Mouse (Mus musculus): ENCODE data around the gene Itga5. TPM values are rescaled to one million over a fixed set of nuclear protein-coding genes. Genes with fewer than 3 reads are reported as not detected.

Itga5 gene
- polyA plus RNA-seq, 1 experiment from 2014 or later, result 30.0 TPM

- TF ChIP-seq CTCF (IDR thresholded peaks at IDR 0.05) (peak; percentile 23; the same call in 1 of the 2 replicates), EP300 (IDR thresholded peaks at IDR 0.05) (no peak)
- peaks cover 14% of the 10 kb centered on the region for H3K27me3 ChIP-seq (replicated peaks; ENCODE audit: insufficient read depth, low read length)
- no peak overlapping the region for H3K4me3 ChIP-seq (ENCODE audit: low read depth, low read length)
- ATAC-seq (no peak), DNase-seq (ENCODE audit: low spot score) (no peak)
- no peak overlapping the region for H3K27ac ChIP-seq (ENCODE audit: low read length)
- peaks cover 10% of the 10 kb centered on the region; the same call in 1 of the 2 replicates for H3K36me3 ChIP-seq (ENCODE audit: insufficient read depth, low read length)
- no peak overlapping the region for H3K9ac ChIP-seq (replicated peaks; ENCODE audit: low read depth)
- H3K4me2 ChIP-seq (replicated peaks; ENCODE audit: low read depth, low read length), result no peak overlapping the region
- H3K9me3 ChIP-seq (ENCODE audit: low read length), result no peaks in the 10 kb centered on the region
- peaks cover 6% of the 10 kb centered on the region; the same call in 1 of the 2 replicates for H3K4me1 ChIP-seq (ENCODE audit: insufficient read depth, low read depth, low read length)
These were observed 23.0 kb downstream of the Itga5 start for GRCm38 (mm10) chr15:103343556-103343955.

- WGBS, result 63% methylated on average over 2 of the region's 3 CpGs
- Histone ChIP-seq H3K4me2 (replicated peaks; ENCODE audit: low read depth, low read length) (no peak overlapping the region), H3K9ac (replicated peaks; ENCODE audit: low read depth) (no peak overlapping the region), H3K4me3 (ENCODE audit: low read depth, low read length) (no peak overlapping the region), H3K36me3 (ENCODE audit: insufficient read depth, low read length) (peaks cover 10% of the 10 kb centered on the region; the same call in 1 of the 2 replicates), H3K4me1 (ENCODE audit: insufficient read depth, low read depth, low read length) (peaks cover 6% of the 10 kb centered on the region; the same call in 1 of the 2 replicates), H3K9me3 (ENCODE audit: low read length) (no peaks in the 10 kb centered on the region), H3K27me3 (replicated peaks; ENCODE audit: insufficient read depth, low read length) (peaks cover 14% of the 10 kb centered on the region), H3K27ac (ENCODE audit: low read length) (no peak overlapping the region)
- ATAC-seq (no peak), DNase-seq (ENCODE audit: low spot score) (no peak)
- no peak for TF ChIP-seq CTCF (IDR thresholded peaks at IDR 0.05)
- TF ChIP-seq EP300 (IDR thresholded peaks at IDR 0.05), result no peak
These were observed 23.6 kb downstream of the Itga5 start for GRCm38 (mm10) chr15:103343008-103343407.

- H3K27me3 ChIP-seq (replicated peaks; ENCODE audit: insufficient read depth, low read length), result peaks cover 16% of the 10 kb centered on the region
- H3K4me3 ChIP-seq (ENCODE audit: low read depth, low read length), result no peak overlapping the region
- H3K9ac ChIP-seq (replicated peaks; ENCODE audit: low read depth), result no peak overlapping the region
- WGBS, result 21% methylated on average over 4 of the region's 4 CpGs
- no peak overlapping the region for H3K27ac ChIP-seq (ENCODE audit: low read length)
- peak; percentile 84 for DNase-seq (ENCODE audit: low spot score)
- no peak overlapping the region for H3K4me2 ChIP-seq (replicated peaks; ENCODE audit: low read depth, low read length)
- peaks cover 10% of the 10 kb centered on the region; the same call in 1 of the 2 replicates for H3K36me3 ChIP-seq (ENCODE audit: insufficient read depth, low read length)
- TF ChIP-seq EP300 (IDR thresholded peaks at IDR 0.05) (no peak), CTCF (IDR thresholded peaks at IDR 0.05) (peak; percentile 86)
- ATAC-seq, result 0 out of 2 replicates have a peak, but pooled peaks have one; percentile 27
- peaks cover 6% of the 10 kb centered on the region; the same call in 1 of the 2 replicates for H3K4me1 ChIP-seq (ENCODE audit: insufficient read depth, low read depth, low read length)
- no peaks in the 10 kb centered on the region for H3K9me3 ChIP-seq (ENCODE audit: low read length)
These were observed 24.1 kb downstream of the Itga5 start for GRCm38 (mm10) chr15:103342415-103342814.

GRCm38 (mm10) chr15:103341547-103341946, 25.0 kb downstream of the Itga5 start:
- Histone ChIP-seq H3K4me1 (ENCODE audit: insufficient read depth, low read depth, low read length) (peaks cover 6% of the 10 kb centered on the region; the same call in 1 of the 2 replicates), H3K27ac (ENCODE audit: low read length) (no peak overlapping the region), H3K9me3 (ENCODE audit: low read length) (no peaks in the 10 kb centered on the region), H3K4me2 (replicated peaks; ENCODE audit: low read depth, low read length) (no peak overlapping the region), H3K36me3 (ENCODE audit: insufficient read depth, low read length) (peaks cover 10% of the 10 kb centered on the region; the same call in 1 of the 2 replicates), H3K9ac (replicated peaks; ENCODE audit: low read depth) (no peak overlapping the region), H3K4me3 (ENCODE audit: low read depth, low read length) (no peak overlapping the region), H3K27me3 (replicated peaks; ENCODE audit: insufficient read depth, low read length) (peaks cover 16% of the 10 kb centered on the region)
- DNase-seq (ENCODE audit: low spot score), result no peak
- no peak for TF ChIP-seq CTCF (IDR thresholded peaks at IDR 0.05)
- TF ChIP-seq EP300 (IDR thresholded peaks at IDR 0.05), result no peak
- no peak for ATAC-seq
- WGBS, result 43% methylated on average over 8 of the region's 8 CpGs

- no peak overlapping the region for H3K9ac ChIP-seq (replicated peaks; ENCODE audit: low read depth)
- ATAC-seq (no peak), DNase-seq (ENCODE audit: low spot score) (no peak)
- peaks cover 6% of the 10 kb centered on the region; the same call in 1 of the 2 replicates for H3K4me1 ChIP-seq (ENCODE audit: insufficient read depth, low read depth, low read length)
- H3K4me3 ChIP-seq (ENCODE audit: low read depth, low read length), result no peak overlapping the region
- peaks cover 16% of the 10 kb centered on the region for H3K27me3 ChIP-seq (replicated peaks; ENCODE audit: insufficient read depth, low read length)
- no peak overlapping the region for H3K27ac ChIP-seq (ENCODE audit: low read length)
- no peak overlapping the region for H3K4me2 ChIP-seq (replicated peaks; ENCODE audit: low read depth, low read length)
- peaks cover 10% of the 10 kb centered on the region; the same call in 1 of the 2 replicates for H3K36me3 ChIP-seq (ENCODE audit: insufficient read depth, low read length)
- WGBS, result 28% methylated on average over 4 of the region's 4 CpGs
- no peak for TF ChIP-seq EP300 (IDR thresholded peaks at IDR 0.05)
- TF ChIP-seq CTCF (IDR thresholded peaks at IDR 0.05), result 0 out of 2 replicates have a peak, but pooled peaks have one; percentile 6
- H3K9me3 ChIP-seq (ENCODE audit: low read length), result no peaks in the 10 kb centered on the region
These were observed 25.8 kb downstream of the Itga5 start for GRCm38 (mm10) chr15:103340786-103341185.

GRCm38 (mm10) chr15:103339961-103340337, 26.6 kb downstream of the Itga5 start, which contains the start of gene Zfp385a:
Gene Zfp385a (minus strand): TSS chr15:103340093.
- peak within 1 kb of the TSS; percentile 49 for H3K4me3 ChIP-seq (ENCODE audit: low read depth, low read length)
- peaks cover 9% of the 10 kb centered on the region; the same call in 1 of the 2 replicates for H3K36me3 ChIP-seq (ENCODE audit: insufficient read depth, low read length)
- no peak for DNase-seq (ENCODE audit: low spot score)
- no peak within 1 kb of the TSS for H3K9ac ChIP-seq (replicated peaks; ENCODE audit: low read depth)
- H3K4me1 ChIP-seq (ENCODE audit: insufficient read depth, low read depth, low read length), result peaks cover 6% of the 10 kb centered on the region; the same call in 1 of the 2 replicates
- peak within 1 kb of the TSS; percentile 84 for H3K4me2 ChIP-seq (replicated peaks; ENCODE audit: low read depth, low read length)
- no peaks in the 10 kb centered on the region for H3K9me3 ChIP-seq (ENCODE audit: low read length)
- H3K27me3 ChIP-seq (replicated peaks; ENCODE audit: insufficient read depth, low read length), result peaks cover 16% of the 10 kb centered on the region
- H3K27ac ChIP-seq (ENCODE audit: low read length), result no peak within 1 kb of the TSS
- TF ChIP-seq CTCF (IDR thresholded peaks at IDR 0.05) (0 out of 2 replicates have a peak, but pooled peaks have one; percentile 6), EP300 (IDR thresholded peaks at IDR 0.05) (no peak)
- ATAC-seq, result peak; percentile 42
- under 1% methylated on average over 19 of the region's 26 CpGs for WGBS

Measured in lung, postnatal 0 days (tissue).